Mouse (Mus musculus) thymus, postnatal 25 days (tissue): Measurements from ENCODE around the gene Gm10139.
"Not testable (repeated sequence)": the region's sequence is repeated elsewhere in the genome, so short reads cannot be mapped to it uniquely, and the experiment has no call there.

Experiments
- DNase-seq: peaks from one replicate; pipeline ENCODE4 v3.0.0; 2022

Gene Gm10139

DNA sequence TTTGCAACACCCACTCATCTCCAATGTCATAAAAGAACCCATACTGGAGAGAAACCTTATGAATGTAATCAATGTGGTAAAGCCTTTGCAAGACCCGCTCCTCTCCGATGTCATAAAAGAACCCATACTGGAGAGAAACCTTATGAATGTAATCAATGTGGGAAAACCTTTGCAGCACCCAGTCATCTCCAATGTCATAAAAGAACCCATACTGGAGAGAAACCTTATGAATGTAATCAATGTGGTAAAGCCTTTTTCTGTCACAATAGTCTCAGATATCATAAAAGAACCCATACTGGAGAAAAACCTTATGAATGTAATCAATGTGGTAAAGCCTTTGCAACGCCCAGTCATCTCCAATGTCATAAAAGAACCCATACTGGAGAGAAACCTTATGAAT, at the start of gene Gm10139:
Gene Gm10139 (plus strand): TSS at position 301 of the 400 bp plus-strand sequence.
- not testable (repeated sequence) for DNase-seq

DNA sequence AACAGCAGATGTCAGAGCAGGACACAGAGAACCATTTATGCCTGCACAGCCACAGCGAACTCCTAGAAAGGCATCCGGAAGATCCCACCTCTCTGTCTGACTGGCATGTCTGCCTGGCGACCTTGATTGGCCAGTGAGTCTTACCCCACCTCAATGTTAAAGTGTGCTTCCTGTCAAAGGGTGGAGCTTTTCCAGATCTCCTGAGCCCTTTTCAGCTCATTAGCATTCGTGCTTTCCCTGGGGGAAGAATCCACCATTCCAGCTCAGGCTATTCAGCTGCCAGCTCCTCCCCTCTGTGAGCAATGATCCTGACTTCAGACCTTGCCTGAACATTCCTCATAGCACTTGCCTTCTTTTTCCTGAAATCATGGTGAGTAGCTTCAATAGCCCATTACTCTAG, 45.2 kb downstream of the Gm10139 start:
- DNase-seq: not testable (repeated sequence)
